Mouse (Mus musculus): ENCODE results near the gene Aurkb. TPM values are rescaled to one million over a fixed set of nuclear protein-coding genes. Genes with fewer than 3 reads are reported as not detected.

Gene Aurkb
- polyA plus RNA-seq, 1 experiment from 2014 or later: 29.6 TPM

- H3K4me2 ChIP-seq (ENCODE audit: low read length): peak overlapping the region; percentile 98; the same call in 1 of the 2 replicates
- no peaks in the 10 kb centered on the region for H3K27me3 ChIP-seq (ENCODE audit: control insufficient read depth, insufficient read depth, low read length)
- H3K4me1 ChIP-seq (ENCODE audit: control insufficient read depth, insufficient read depth, low read length): peaks cover 6% of the 10 kb centered on the region; the same call in 1 of the 2 replicates
- ATAC-seq (ENCODE audit: low FRiP score, low TSS enrichment): no peak
- no peak overlapping the region for H3K9ac ChIP-seq (replicated peaks; ENCODE audit: low read length)
- 92% methylated on average over 12 of the region's 12 CpGs for WGBS
- H3K36me3 ChIP-seq (ENCODE audit: control insufficient read depth, insufficient read depth, low read length): no peaks in the 10 kb centered on the region
- no peak for DNase-seq
- no peaks in the 10 kb centered on the region for H3K9me3 ChIP-seq (ENCODE audit: control insufficient read depth, low read length)
- no peak overlapping the region for H3K4me3 ChIP-seq (replicated peaks; ENCODE audit: low read depth, low read length)
- no peak overlapping the region for H3K27ac ChIP-seq (replicated peaks; ENCODE audit: low read depth, low read length)
Measured at GRCm38 (mm10) chr11:69047592-69047991, 2.1 kb downstream of the Aurkb start.

GRCm38 (mm10) chr11:69048151-69048550 lies 2.7 kb downstream of the Aurkb start:
- Histone ChIP-seq H3K36me3 (ENCODE audit: control insufficient read depth, insufficient read depth, low read length) (no peaks in the 10 kb centered on the region), H3K9me3 (ENCODE audit: control insufficient read depth, low read length) (no peaks in the 10 kb centered on the region), H3K27ac (replicated peaks; ENCODE audit: low read depth, low read length) (no peak overlapping the region), H3K4me1 (ENCODE audit: control insufficient read depth, insufficient read depth, low read length) (peaks cover 6% of the 10 kb centered on the region; the same call in 1 of the 2 replicates), H3K9ac (replicated peaks; ENCODE audit: low read length) (no peak overlapping the region), H3K4me3 (replicated peaks; ENCODE audit: low read depth, low read length) (no peak overlapping the region), H3K27me3 (ENCODE audit: control insufficient read depth, insufficient read depth, low read length) (no peaks in the 10 kb centered on the region), H3K4me2 (ENCODE audit: low read length) (no peak overlapping the region)
- ATAC-seq (ENCODE audit: low FRiP score, low TSS enrichment) (no peak), DNase-seq (no peak)
- WGBS: 94% methylated on average over 14 of the region's 14 CpGs

- no peak for ATAC-seq (ENCODE audit: low FRiP score, low TSS enrichment)
- DNase-seq: no peak
- Histone ChIP-seq H3K4me3 (replicated peaks; ENCODE audit: low read depth, low read length) (no peak overlapping the region), H3K9ac (replicated peaks; ENCODE audit: low read length) (no peak overlapping the region), H3K27me3 (ENCODE audit: control insufficient read depth, insufficient read depth, low read length) (no peaks in the 10 kb centered on the region), H3K36me3 (ENCODE audit: control insufficient read depth, insufficient read depth, low read length) (no peaks in the 10 kb centered on the region), H3K27ac (replicated peaks; ENCODE audit: low read depth, low read length) (no peak overlapping the region), H3K9me3 (ENCODE audit: control insufficient read depth, low read length) (no peaks in the 10 kb centered on the region), H3K4me2 (ENCODE audit: low read length) (no peak overlapping the region), H3K4me1 (ENCODE audit: control insufficient read depth, insufficient read depth, low read length) (peaks cover 5% of the 10 kb centered on the region; the same call in 1 of the 2 replicates)
- WGBS: 88% methylated on average over 8 of the region's 8 CpGs
Measured at GRCm38 (mm10) chr11:69050748-69051147, 5.3 kb downstream of the Aurkb start.

GRCm38 (mm10) chr11:69051771-69052170 lies 6.3 kb downstream of the Aurkb start:
- 62% methylated on average over 4 of the region's 4 CpGs for WGBS
- no peaks in the 10 kb centered on the region for H3K9me3 ChIP-seq (ENCODE audit: control insufficient read depth, low read length)
- no peaks in the 10 kb centered on the region for H3K27me3 ChIP-seq (ENCODE audit: control insufficient read depth, insufficient read depth, low read length)
- no peak overlapping the region for H3K27ac ChIP-seq (replicated peaks; ENCODE audit: low read depth, low read length)
- no peaks in the 10 kb centered on the region for H3K4me1 ChIP-seq (ENCODE audit: control insufficient read depth, insufficient read depth, low read length)
- H3K9ac ChIP-seq (replicated peaks; ENCODE audit: low read length): no peak overlapping the region
- DNase-seq: no peak
- no peaks in the 10 kb centered on the region for H3K36me3 ChIP-seq (ENCODE audit: control insufficient read depth, insufficient read depth, low read length)
- H3K4me2 ChIP-seq (ENCODE audit: low read length): no peak overlapping the region
- no peak for ATAC-seq (ENCODE audit: low FRiP score, low TSS enrichment)
- H3K4me3 ChIP-seq (replicated peaks; ENCODE audit: low read depth, low read length): no peak overlapping the region

GRCm38 (mm10) chr11:69052824-69053421 lies 7.5 kb downstream of the Aurkb start:
- Histone ChIP-seq H3K27me3 (ENCODE audit: control insufficient read depth, insufficient read depth, low read length) (no peaks in the 10 kb centered on the region), H3K9me3 (ENCODE audit: control insufficient read depth, low read length) (no peaks in the 10 kb centered on the region), H3K27ac (replicated peaks; ENCODE audit: low read depth, low read length) (no peak overlapping the region), H3K9ac (replicated peaks; ENCODE audit: low read length) (no peak overlapping the region), H3K4me1 (ENCODE audit: control insufficient read depth, insufficient read depth, low read length) (peaks cover 3% of the 10 kb centered on the region; the same call in 1 of the 2 replicates), H3K4me2 (ENCODE audit: low read length) (no peak overlapping the region), H3K4me3 (replicated peaks; ENCODE audit: low read depth, low read length) (no peak overlapping the region), H3K36me3 (ENCODE audit: control insufficient read depth, insufficient read depth, low read length) (no peaks in the 10 kb centered on the region)
- 96% methylated on average over 2 of the region's 2 CpGs for WGBS
- DNase-seq (no peak), ATAC-seq (ENCODE audit: low FRiP score, low TSS enrichment) (no peak)

GRCm38 (mm10) chr11:69053848-69054247 lies 8.4 kb downstream of the Aurkb start:
- DNase-seq (no peak), ATAC-seq (ENCODE audit: low FRiP score, low TSS enrichment) (no peak)
- Histone ChIP-seq H3K4me1 (ENCODE audit: control insufficient read depth, insufficient read depth, low read length) (peaks cover 10% of the 10 kb centered on the region), H3K9ac (replicated peaks; ENCODE audit: low read length) (no peak overlapping the region), H3K27me3 (ENCODE audit: control insufficient read depth, insufficient read depth, low read length) (no peaks in the 10 kb centered on the region), H3K4me3 (replicated peaks; ENCODE audit: low read depth, low read length) (no peak overlapping the region), H3K36me3 (ENCODE audit: control insufficient read depth, insufficient read depth, low read length) (no peaks in the 10 kb centered on the region), H3K4me2 (ENCODE audit: low read length) (no peak overlapping the region), H3K9me3 (ENCODE audit: control insufficient read depth, low read length) (no peaks in the 10 kb centered on the region), H3K27ac (replicated peaks; ENCODE audit: low read depth, low read length) (no peak overlapping the region)
- WGBS: 77% methylated on average over 3 of the region's 3 CpGs

GRCm38 (mm10) chr11:69058265-69058664 lies 12.8 kb downstream of the Aurkb start:
- Histone ChIP-seq H3K36me3 (ENCODE audit: control insufficient read depth, insufficient read depth, low read length) (no peaks in the 10 kb centered on the region), H3K27me3 (ENCODE audit: control insufficient read depth, insufficient read depth, low read length) (no peaks in the 10 kb centered on the region), H3K9me3 (ENCODE audit: control insufficient read depth, low read length) (no peaks in the 10 kb centered on the region), H3K27ac (replicated peaks; ENCODE audit: low read depth, low read length) (peak overlapping the region; percentile 86), H3K4me3 (replicated peaks; ENCODE audit: low read depth, low read length) (peak overlapping the region; percentile 91), H3K9ac (replicated peaks; ENCODE audit: low read length) (peak overlapping the region; percentile 61), H3K4me2 (ENCODE audit: low read length) (peak overlapping the region; percentile 75), H3K4me1 (ENCODE audit: control insufficient read depth, insufficient read depth, low read length) (peaks cover 23% of the 10 kb centered on the region)
- ATAC-seq (ENCODE audit: low FRiP score, low TSS enrichment): no peak
- 64% methylated on average over 2 of the region's 2 CpGs for WGBS
- no peak for DNase-seq

GRCm38 (mm10) chr11:69058729-69059356 lies 13.4 kb downstream of the Aurkb start:
- peak overlapping the region; percentile 91 for H3K4me3 ChIP-seq (replicated peaks; ENCODE audit: low read depth, low read length)
- peak overlapping the region; percentile 86 for H3K27ac ChIP-seq (replicated peaks; ENCODE audit: low read depth, low read length)
- under 1% methylated on average over 19 of the region's 19 CpGs for WGBS
- no peak for DNase-seq
- 0 out of 2 replicates have a peak, but pooled peaks have one; percentile 13 for ATAC-seq (ENCODE audit: low FRiP score, low TSS enrichment)
- H3K9me3 ChIP-seq (ENCODE audit: control insufficient read depth, low read length): no peaks in the 10 kb centered on the region
- H3K27me3 ChIP-seq (ENCODE audit: control insufficient read depth, insufficient read depth, low read length): no peaks in the 10 kb centered on the region
- H3K4me1 ChIP-seq (ENCODE audit: control insufficient read depth, insufficient read depth, low read length): peaks cover 24% of the 10 kb centered on the region
- H3K4me2 ChIP-seq (ENCODE audit: low read length): peak overlapping the region; percentile 75
- H3K9ac ChIP-seq (replicated peaks; ENCODE audit: low read length): peak overlapping the region; percentile 61
- H3K36me3 ChIP-seq (ENCODE audit: control insufficient read depth, insufficient read depth, low read length): no peaks in the 10 kb centered on the region
